Mouse (Mus musculus): ENCODE measurements around the gene Scp2. TPM values are rescaled to one million over a fixed set of nuclear protein-coding genes. Genes with fewer than 3 reads are reported as not detected.

Gene Scp2
- total RNA-seq, 1 experiment: 65.9 TPM

DNA sequence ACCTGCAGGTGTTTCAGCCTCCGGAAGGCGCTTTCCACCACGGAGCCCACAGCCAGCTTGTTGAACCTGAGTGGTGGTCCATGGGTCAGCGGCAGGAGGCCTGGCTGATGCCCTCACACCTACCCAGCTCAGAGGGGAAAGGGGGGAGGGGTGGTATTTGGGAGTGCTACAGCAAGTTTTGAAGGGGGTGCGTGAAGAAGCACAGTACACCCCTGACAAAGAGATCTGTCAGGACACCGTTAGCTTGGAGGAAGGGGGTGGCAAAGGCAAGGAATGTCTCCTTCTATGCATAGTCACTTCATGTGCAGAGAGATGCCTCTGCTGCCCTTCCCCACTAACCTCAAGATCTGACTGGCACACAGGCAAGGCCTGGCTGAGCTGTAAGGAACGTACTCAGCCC lies 127.0 kb downstream of the Scp2 start:
- Histone ChIP-seq H3K4me3 (ENCODE audit: insufficient read depth in 1 of 2, low read depth in 1 of 2, low read length in 2 of 2, poor library complexity in 1 of 2, severe bottlenecking in 1 of 2) (no peak overlapping the region), H3K9me3 (ENCODE audit: control insufficient read depth, insufficient read depth, low read depth, low read length) (no peaks in the 10 kb centered on the region), H3K36me3 (ENCODE audit: control insufficient read depth, insufficient read depth, low read length, poor library complexity, severe bottlenecking) (no peaks in the 10 kb centered on the region), H3K9ac (ENCODE audit: insufficient read depth, low read depth, low read length, poor library complexity, severe bottlenecking) (no peak overlapping the region), H3K27ac (ENCODE audit: insufficient read depth, low read depth, low read length, poor library complexity, severe bottlenecking) (no peak overlapping the region), H3K4me1 (ENCODE audit: control insufficient read depth in 2 of 2, insufficient read depth in 2 of 2, low read length in 2 of 2, poor library complexity in 1 of 2) (peaks cover 0 to 3% of the 10 kb centered on the region in 2 experiments; a peak in 1 of 4 replicates)
- in situ Hi-C loops (cut with MboI; ENCODE audit: low sequenced_read_pairs in 2 of 2, unreplicated experiment in 2 of 2): no loop called here
- no peak for DNase-seq (ENCODE audit: low read depth, low spot score)
- TF ChIP-seq ZNF384 (IDR thresholded peaks at IDR 0.05; ENCODE audit: low read depth, low read length) (no peak), HCFC1 (IDR thresholded peaks at IDR 0.05; ENCODE audit: borderline replicate concordance, insufficient read depth, low read length) (no peak), MAFK (IDR thresholded peaks at IDR 0.05; ENCODE audit: insufficient read depth, low read depth, low read length) (no peak), ZC3H11A (IDR thresholded peaks at IDR 0.05; ENCODE audit: borderline replicate concordance, low read depth, low read length) (no peak)

DNA sequence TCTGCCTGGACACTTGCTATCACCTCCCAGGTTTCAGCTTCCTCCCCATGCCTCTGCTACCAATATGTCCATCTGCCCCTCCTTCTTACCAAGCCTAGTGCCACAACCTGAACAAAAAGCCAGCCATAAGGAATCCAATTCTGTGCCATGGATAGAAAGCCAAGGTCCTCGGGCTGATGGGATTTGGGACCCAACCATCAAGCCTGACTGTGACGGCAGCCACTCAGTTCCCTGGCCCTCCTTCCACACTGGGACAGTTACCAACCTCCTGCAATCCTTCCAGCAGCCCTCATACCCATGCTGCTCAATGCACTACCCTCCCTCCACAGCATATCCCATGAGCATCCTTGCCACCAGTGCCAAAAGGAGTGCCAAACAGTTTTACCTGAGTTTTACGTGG lies 128.5 kb downstream of the Scp2 start:
- H3K27ac ChIP-seq (ENCODE audit: insufficient read depth, low read depth, low read length, poor library complexity, severe bottlenecking): no peak overlapping the region
- H3K9ac ChIP-seq (ENCODE audit: insufficient read depth, low read depth, low read length, poor library complexity, severe bottlenecking): no peak overlapping the region
- no peaks in the 10 kb centered on the region for H3K9me3 ChIP-seq (ENCODE audit: control insufficient read depth, insufficient read depth, low read depth, low read length)
- no peak for DNase-seq (ENCODE audit: low read depth, low spot score)
- no peaks in the 10 kb centered on the region for H3K36me3 ChIP-seq (ENCODE audit: control insufficient read depth, insufficient read depth, low read length, poor library complexity, severe bottlenecking)
- H3K4me1 ChIP-seq (ENCODE audit: control insufficient read depth in 2 of 2, insufficient read depth in 2 of 2, low read length in 2 of 2, poor library complexity in 1 of 2): peaks cover 0 to 3% of the 10 kb centered on the region in 2 experiments; a peak in 1 of 4 replicates
- in situ Hi-C loops (cut with MboI; ENCODE audit: low sequenced_read_pairs in 2 of 2, unreplicated experiment in 2 of 2): no loop called here
- no peak overlapping the region for H3K4me3 ChIP-seq (ENCODE audit: insufficient read depth in 1 of 2, low read depth in 1 of 2, low read length in 2 of 2, poor library complexity in 1 of 2, severe bottlenecking in 1 of 2)
- no peak for TF ChIP-seq MAFK (IDR thresholded peaks at IDR 0.05; ENCODE audit: insufficient read depth, low read depth, low read length)
- TF ChIP-seq ZNF384 (IDR thresholded peaks at IDR 0.05; ENCODE audit: low read depth, low read length): no peak
- TF ChIP-seq CHD2 (IDR thresholded peaks at IDR 0.05; ENCODE audit: low read depth, low read length): no peak
- TF ChIP-seq HCFC1 (IDR thresholded peaks at IDR 0.05; ENCODE audit: borderline replicate concordance, insufficient read depth, low read length): no peak
- TF ChIP-seq ZC3H11A (IDR thresholded peaks at IDR 0.05; ENCODE audit: borderline replicate concordance, low read depth, low read length): no peak

DNA sequence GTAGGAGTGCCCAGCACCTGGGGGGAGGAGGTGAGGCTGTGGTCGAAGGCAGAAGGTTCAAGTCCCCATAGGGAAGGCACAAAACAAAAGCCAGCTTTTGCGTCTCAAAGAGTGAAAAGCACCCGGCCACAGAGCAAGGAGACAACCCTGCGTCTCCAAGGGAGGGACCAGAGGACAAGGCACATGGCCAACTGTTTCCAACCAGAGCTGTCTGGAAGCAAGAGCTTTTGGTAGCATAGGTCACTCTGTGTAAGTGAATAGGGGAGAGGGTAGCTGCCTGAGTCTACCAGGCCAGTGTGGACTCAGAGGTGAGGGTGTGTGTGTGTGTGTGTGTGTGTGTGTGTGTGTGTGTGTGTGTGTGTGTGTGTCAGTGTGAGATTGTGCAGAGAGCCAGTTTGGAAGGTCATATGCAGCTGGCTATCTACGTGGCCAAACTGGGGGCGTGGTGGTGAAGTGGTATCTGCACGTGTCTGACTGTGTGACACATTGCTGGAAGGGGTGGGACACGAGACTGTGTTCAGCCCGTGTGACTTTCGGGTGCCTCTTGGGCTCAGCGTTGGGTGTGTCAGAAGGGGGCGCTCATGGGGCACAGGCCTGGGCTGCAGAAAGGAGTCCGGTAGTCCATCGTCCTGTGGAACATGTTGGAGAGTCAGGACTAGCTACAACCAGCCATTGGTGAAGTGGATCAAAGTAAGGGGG lies 129.6 kb downstream of the Scp2 start:
- no peak for DNase-seq (ENCODE audit: low read depth, low spot score)
- Histone ChIP-seq H3K9me3 (ENCODE audit: control insufficient read depth, insufficient read depth, low read depth, low read length) (no peaks in the 10 kb centered on the region), H3K27ac (ENCODE audit: insufficient read depth, low read depth, low read length, poor library complexity, severe bottlenecking) (no peak overlapping the region), H3K36me3 (ENCODE audit: control insufficient read depth, insufficient read depth, low read length, poor library complexity, severe bottlenecking) (no peaks in the 10 kb centered on the region), H3K4me1 (ENCODE audit: control insufficient read depth in 2 of 2, insufficient read depth in 2 of 2, low read length in 2 of 2, poor library complexity in 1 of 2) (peaks cover 0 to 3% of the 10 kb centered on the region in 2 experiments; a peak in 1 of 4 replicates), H3K9ac (ENCODE audit: insufficient read depth, low read depth, low read length, poor library complexity, severe bottlenecking) (no peak overlapping the region), H3K4me3 (ENCODE audit: insufficient read depth in 1 of 2, low read depth in 1 of 2, low read length in 2 of 2, poor library complexity in 1 of 2, severe bottlenecking in 1 of 2) (no peak overlapping the region)
- TF ChIP-seq MAFK (IDR thresholded peaks at IDR 0.05; ENCODE audit: insufficient read depth, low read depth, low read length) (no peak), ZC3H11A (IDR thresholded peaks at IDR 0.05; ENCODE audit: borderline replicate concordance, low read depth, low read length) (no peak), CHD2 (IDR thresholded peaks at IDR 0.05; ENCODE audit: low read depth, low read length) (no peak), HCFC1 (IDR thresholded peaks at IDR 0.05; ENCODE audit: borderline replicate concordance, insufficient read depth, low read length) (no peak), ZNF384 (IDR thresholded peaks at IDR 0.05; ENCODE audit: low read depth, low read length) (no peak)
- in situ Hi-C loops (cut with MboI; ENCODE audit: low sequenced_read_pairs in 2 of 2, unreplicated experiment in 2 of 2): no loop called here

GRCm38 (mm10) chr4:108014466-108014865 lies 130.3 kb downstream of the Scp2 start:
- DNase-seq (ENCODE audit: low read depth, low spot score): no peak
- in situ Hi-C loops (cut with MboI; ENCODE audit: low sequenced_read_pairs in 2 of 2, unreplicated experiment in 2 of 2): no loop called here
- H3K4me1 ChIP-seq (ENCODE audit: control insufficient read depth in 2 of 2, insufficient read depth in 2 of 2, low read length in 2 of 2, poor library complexity in 1 of 2): peaks cover 0 to 3% of the 10 kb centered on the region in 2 experiments; a peak in 1 of 4 replicates
- TF ChIP-seq CHD2 (IDR thresholded peaks at IDR 0.05; ENCODE audit: low read depth, low read length): no peak
- TF ChIP-seq ZC3H11A (IDR thresholded peaks at IDR 0.05; ENCODE audit: borderline replicate concordance, low read depth, low read length): no peak
- no peak for TF ChIP-seq MAFK (IDR thresholded peaks at IDR 0.05; ENCODE audit: insufficient read depth, low read depth, low read length)
- no peak for TF ChIP-seq ZNF384 (IDR thresholded peaks at IDR 0.05; ENCODE audit: low read depth, low read length)
- no peak for TF ChIP-seq HCFC1 (IDR thresholded peaks at IDR 0.05; ENCODE audit: borderline replicate concordance, insufficient read depth, low read length)
- H3K4me3 ChIP-seq (ENCODE audit: insufficient read depth in 1 of 2, low read depth in 1 of 2, low read length in 2 of 2, poor library complexity in 1 of 2, severe bottlenecking in 1 of 2): no peak overlapping the region
- no peaks in the 10 kb centered on the region for H3K9me3 ChIP-seq (ENCODE audit: control insufficient read depth, insufficient read depth, low read depth, low read length)
- no peak overlapping the region for H3K27ac ChIP-seq (ENCODE audit: insufficient read depth, low read depth, low read length, poor library complexity, severe bottlenecking)
- H3K36me3 ChIP-seq (ENCODE audit: control insufficient read depth, insufficient read depth, low read length, poor library complexity, severe bottlenecking): no peaks in the 10 kb centered on the region
- no peak overlapping the region for H3K9ac ChIP-seq (ENCODE audit: insufficient read depth, low read depth, low read length, poor library complexity, severe bottlenecking)

Measured in ES-E14 (cell line).